Mouse (Mus musculus) heart, postnatal 36 days (tissue): ENCODE measurements at regions not wholly inside any gene's neighbourhood (a gene's known extent, or its start where the extent isn't known, plus 50 kb on each side); places are given as distances from the start of the nearest gene placed in this dataset.

ENCODE experiments used
- DNase-seq, 2 experiments: peaks; one replicate each; pipeline ENCODE4 v3.0.0; 2021 to 2022
- intact Hi-C: fragments of 180-260 bp; cut with DNase I; formaldehyde crosslinking; loops from one replicate; pipeline ENCODE4 v1.15.1; 2025

GRCm38 (mm10) chr17:88910144-88910543 lies 118.4 kb upstream of the Lhcgr start:
- no peak for DNase-seq
- intact Hi-C loops = no loop called here

- intact Hi-C loops = no loop called here
- DNase-seq = no peak
These were observed 110.0 kb upstream of the Lhcgr start for GRCm38 (mm10) chr17:88901742-88902141.

- intact Hi-C loops = no loop called here
These were observed 109.1 kb upstream of the Lhcgr start for GRCm38 (mm10) chr17:88900904-88901303.

GRCm38 (mm10) chr17:88898705-88899668 lies 107.2 kb upstream of the Lhcgr start:
- intact Hi-C loops = no loop called here
- no peak for DNase-seq

More at GRCm38 (mm10) chr17:88900904-88901303, 109.1 kb upstream of the Lhcgr start:
- no peak for DNase-seq

GRCm38 (mm10) chr17:88893451-88893850 lies 101.7 kb upstream of the Lhcgr start:
- intact Hi-C loops = no loop called here

GRCm38 (mm10) chr17:88885526-88885925 lies 93.7 kb upstream of the Lhcgr start:
- intact Hi-C loops = no loop called here
- DNase-seq = no peak

More at GRCm38 (mm10) chr17:88893451-88893850, 101.7 kb upstream of the Lhcgr start:
- DNase-seq = no peak

GRCm38 (mm10) chr17:88879736-88880135 lies 87.9 kb upstream of the Lhcgr start:
- DNase-seq = no peak

GRCm38 (mm10) chr17:88870342-88870985 lies 78.7 kb upstream of the Lhcgr start:
- intact Hi-C loops = no loop called here
- DNase-seq = no peak

More at GRCm38 (mm10) chr17:88879736-88880135, 87.9 kb upstream of the Lhcgr start:
- intact Hi-C loops = no loop called here

GRCm38 (mm10) chr17:88864631-88865030 lies 72.8 kb upstream of the Lhcgr start:
- intact Hi-C loops = no loop called here
- DNase-seq = no peak

- intact Hi-C loops = no loop called here
- DNase-seq = no peak
These were observed 72.4 kb upstream of the Lhcgr start for GRCm38 (mm10) chr17:88864214-88864613.

GRCm38 (mm10) chr17:88861128-88861527 lies 69.3 kb upstream of the Lhcgr start:
- DNase-seq = no peak
- intact Hi-C loops = no loop called here

GRCm38 (mm10) chr17:88860576-88860975 lies 68.8 kb upstream of the Lhcgr start:
- no peak for DNase-seq
- intact Hi-C loops = no loop called here

- intact Hi-C loops = no loop called here
- DNase-seq = peak; percentile 5 to 6
These were observed 66.9 kb upstream of the Lhcgr start for GRCm38 (mm10) chr17:88858666-88859065.

- no peak for DNase-seq
- intact Hi-C loops = no loop called here
These were observed 55.5 kb upstream of the Lhcgr start for GRCm38 (mm10) chr17:88847255-88847654.

GRCm38 (mm10) chr17:88845278-88845677 lies 53.5 kb upstream of the Lhcgr start:
- DNase-seq = no peak
- intact Hi-C loops = no loop called here
